Comparison of ENCODE assay signal across 8 mouse cellular contexts in the genomic region with DNA sequence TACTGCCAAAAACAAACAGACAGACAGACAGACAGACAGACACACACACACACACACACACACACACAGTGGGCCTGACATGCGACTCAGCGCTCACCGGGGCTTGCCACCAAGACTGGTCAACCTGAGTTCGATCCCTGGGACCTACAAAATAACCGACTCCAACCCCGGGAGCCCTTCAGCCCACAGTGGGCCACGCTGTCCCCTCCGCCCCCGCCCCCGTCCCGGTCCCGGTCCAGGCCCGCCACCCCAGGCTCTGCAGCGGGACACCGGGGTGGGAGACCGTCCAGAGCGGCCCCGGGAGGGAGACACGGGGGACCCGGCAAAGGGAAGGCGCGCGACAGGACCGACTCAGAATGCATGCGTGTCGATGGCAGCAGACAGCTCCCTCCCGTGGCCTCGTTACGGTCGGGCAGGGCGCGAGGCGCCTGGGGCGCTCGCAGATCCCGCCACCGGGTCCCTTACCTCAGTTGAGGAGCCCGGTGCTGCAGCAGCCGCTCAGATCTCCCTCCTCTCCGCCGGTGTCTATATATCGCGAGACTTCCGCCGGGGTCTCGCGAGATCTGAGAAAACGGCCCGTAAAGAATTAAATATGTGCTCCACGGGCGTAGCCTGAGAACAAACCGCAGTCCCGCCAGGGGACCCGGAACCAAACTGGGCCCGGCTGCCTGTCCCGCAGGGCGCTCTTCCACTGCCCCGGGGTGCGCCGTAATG. TPM values are rescaled to one million over a fixed set of nuclear protein-coding genes. Genes with fewer than 3 reads are reported as not detected.
DNase-seq lines count a peak whose midpoint lies in the region; ATAC-seq and TF ChIP-seq lines count a peak whose summit lies in the region.

A gene (minus strand): TSS at position 511 of the 714 bp plus-strand sequence.
A gene (plus strand): TSS at position 615 of the 714 bp plus-strand sequence.

- H3K4me1 ChIP-seq in ES-E14 (ENCODE audit: control insufficient read depth in 2 of 2, insufficient read depth in 2 of 2, low read length in 2 of 2, poor library complexity in 1 of 2) = peaks cover 2 to 4% of the 10 kb centered on the region in 2 experiments; a peak in 2 of 4 replicates
- peaks cover 18% of the 10 kb centered on the region for H3K4me1 ChIP-seq in forebrain, embryonic 15.5 days
- H3K4me1 ChIP-seq in lung, adult 2 months (ENCODE audit: control insufficient read depth, insufficient read depth, low read length) = 0 out of 2 replicates have a peak, but pooled peaks cover 4% of the 10 kb centered on the region

- H3K9ac ChIP-seq in ES-E14 (ENCODE audit: insufficient read depth, low read depth, low read length, poor library complexity, severe bottlenecking) = peak within 1 kb of the TSS; percentile 97
- H3K9ac ChIP-seq in forebrain, embryonic 15.5 days (replicated peaks) = peak within 1 kb of the TSS; percentile 99

- under 1% methylated on average over 59 of the region's 60 CpGs for WGBS in forebrain, embryonic 15.5 days
- WGBS in lung, adult 2 months = under 1% methylated on average over 57 of the region's 60 CpGs

- TF ChIP-seq POLR2A in lung, adult 2 months (IDR thresholded peaks at IDR 0.05; ENCODE audit: borderline replicate concordance, extremely low read depth, low read depth, low read length) = peak; percentile 81; the same call in 1 of the 2 replicates

- TF ChIP-seq CTCF in lung, adult 2 months (IDR thresholded peaks at IDR 0.05; ENCODE audit: insufficient read depth, low read length) = no peak

- no peaks in the 10 kb centered on the region for H3K9me3 ChIP-seq in ES-E14 (ENCODE audit: control insufficient read depth, insufficient read depth, low read depth, low read length)
- no peaks in the 10 kb centered on the region for H3K9me3 ChIP-seq in forebrain, embryonic 15.5 days

- peak within 1 kb of the TSS; percentile 71 to 95 for H3K4me3 ChIP-seq in ES-E14 (ENCODE audit: insufficient read depth in 1 of 2, low read depth in 1 of 2, low read length in 2 of 2, poor library complexity in 1 of 2, severe bottlenecking in 1 of 2)
- peak within 1 kb of the TSS; percentile 88 for H3K4me3 ChIP-seq in forebrain, embryonic 15.5 days
- peak within 1 kb of the TSS; percentile 87 for H3K4me3 ChIP-seq in lung, adult 2 months (replicated peaks; ENCODE audit: extremely low read depth, low read depth, low read length)

- H3K27ac ChIP-seq in ES-E14 (ENCODE audit: insufficient read depth, low read depth, low read length, poor library complexity, severe bottlenecking) = no peak within 1 kb of the TSS
- H3K27ac ChIP-seq in forebrain, embryonic 15.5 days (replicated peaks) = peak within 1 kb of the TSS; percentile 74

- intact Hi-C loops in heart, postnatal 25 days (cut with DNase I) = no loop called here

- peak within 1 kb of the TSS; percentile 82 for H3K4me2 ChIP-seq in forebrain, embryonic 15.5 days (replicated peaks)

- DNase-seq in ES-E14 (ENCODE audit: low read depth, low spot score) = peak; percentile 98
- peak; percentile 91 for DNase-seq in cerebellum, adult 11-12 months
- peak; percentile 91 for DNase-seq in heart, postnatal 25 days (ENCODE audit: low spot score)
- DNase-seq in layer of hippocampus, adult 18-20 months (ENCODE audit: low spot score in 2 of 2) = peak; percentile 81 to 92
- DNase-seq in lung, adult 2 months = peak; percentile 93
- DNase-seq in thymus, adult 18-20 months = peak; percentile 92 to 95

- peak; percentile 95 for ATAC-seq in forebrain, embryonic 15.5 days (replicated peaks)
- ATAC-seq in neutrophil, adult 5-6 weeks (ENCODE audit: extremely low read depth, insufficient number of reproducible peaks, low FRiP score, poor library complexity, severe bottlenecking) = peak; percentile 85

- H3K27me3 ChIP-seq in forebrain, embryonic 15.5 days = no peaks in the 10 kb centered on the region

- in situ Hi-C loops in ES-E14 (cut with MboI; ENCODE audit: low sequenced_read_pairs in 2 of 2, unreplicated experiment in 2 of 2) = no loop called here

- no peaks in the 10 kb centered on the region for H3K36me3 ChIP-seq in ES-E14 (ENCODE audit: control insufficient read depth, insufficient read depth, low read length, poor library complexity, severe bottlenecking)
- no peaks in the 10 kb centered on the region for H3K36me3 ChIP-seq in forebrain, embryonic 15.5 days

TF ChIP-seq in ES-E14, 5 proteins besides CTCF, POLR2A, EP300 and RAD21:
- TF ChIP-seq ZNF384 (IDR thresholded peaks at IDR 0.05; ENCODE audit: low read depth, low read length) (no peak), MAFK (IDR thresholded peaks at IDR 0.05; ENCODE audit: insufficient read depth, low read depth, low read length) (no peak), HCFC1 (IDR thresholded peaks at IDR 0.05; ENCODE audit: borderline replicate concordance, insufficient read depth, low read length) (peak; percentile 62; the same call in 1 of the 2 replicates), ZC3H11A (IDR thresholded peaks at IDR 0.05; ENCODE audit: borderline replicate concordance, low read depth, low read length) (no peak), CHD2 (IDR thresholded peaks at IDR 0.05; ENCODE audit: low read depth, low read length) (peak; percentile 100)

RNA-seq across cellular contexts. Expression of the first gene that starts in this region (rescaled TPM):
- 47.2 and 47.3 TPM in 2 replicates for total RNA-seq in ES-E14 (2012; rRNA removed)
- 33.8 and 35.5 TPM in 2 replicates for polyA plus RNA-seq in forebrain, embryonic 15.5 days (2015; fragmentation: Nextera tagmentation; extraction: Ambion mirVana)
- total RNA-seq in heart, postnatal 25 days (2021) = 10 to 100 TPM; 10.0 to 11.0 TPM
- total RNA-seq in layer of hippocampus, adult 18-20 months (2021) = 10 to 100 TPM; 14.1 to 16.9 TPM
- polyA plus RNA-seq in lung, adult 2 months (2012; rRNA removed) = 18.9 and 21.6 TPM in 2 replicates
- 32.5 and 38.8 TPM in 2 replicates for total RNA-seq in neutrophil, adult 5-6 weeks (2017)

RNA-seq across cellular contexts. Expression of the second gene that starts in this region (rescaled TPM):
- 49.6 and 67.7 TPM in 2 replicates for total RNA-seq in ES-E14 (2012; rRNA removed)
- 22.3 and 22.9 TPM in 2 replicates for polyA plus RNA-seq in forebrain, embryonic 15.5 days (2015; fragmentation: Nextera tagmentation; extraction: Ambion mirVana)
- total RNA-seq in heart, postnatal 25 days (2021) = 10 to 100 TPM in 1 of 2 experiments, 1 to 10 TPM in 1; 9.5 to 11.2 TPM
- 1 to 10 TPM; 4.0 to 5.1 TPM for total RNA-seq in layer of hippocampus, adult 18-20 months (2021)
- 6.2 and 7.9 TPM in 2 replicates for polyA plus RNA-seq in lung, adult 2 months (2012; rRNA removed)
- 3.7 and 4.1 TPM in 2 replicates for total RNA-seq in neutrophil, adult 5-6 weeks (2017)
